Mouse (Mus musculus) 3T3-L1 (cell line): ENCODE results near the gene A930002H24Rik.
"Not testable (repeated sequence)": the region's sequence is repeated elsewhere in the genome, so short reads cannot be mapped to it uniquely, and the experiment has no call there.

Experiments used
- DNase-seq: peaks from one replicate; pipeline ENCODE4 v3.0.0-alpha.2; 2015; ENCODE audit warnings: low read depth, low spot score

Gene A930002H24Rik

GRCm38 (mm10) chr17:63863647-63864149 lies at the start of gene A930002H24Rik:
Gene A930002H24Rik, minus strand, starts transcription at chr17:63863791.
- peak; percentile 98 for DNase-seq

- no peak for DNase-seq
Measured at GRCm38 (mm10) chr17:63909297-63909696, 45.7 kb upstream of the A930002H24Rik start.

- DNase-seq, result no peak
Measured at GRCm38 (mm10) chr17:63897050-63897449, 33.5 kb upstream of the A930002H24Rik start.

GRCm38 (mm10) chr17:63895829-63896228 lies 32.2 kb upstream of the A930002H24Rik start:
- no peak for DNase-seq

GRCm38 (mm10) chr17:63890611-63891010 lies 27.0 kb upstream of the A930002H24Rik start:
- peak; percentile 90 for DNase-seq

- DNase-seq, result no peak
Measured at GRCm38 (mm10) chr17:63886988-63887387, 23.4 kb upstream of the A930002H24Rik start.

- DNase-seq, result no peak
Measured at GRCm38 (mm10) chr17:63880009-63880408, 16.4 kb upstream of the A930002H24Rik start.

GRCm38 (mm10) chr17:63878889-63879288 lies 15.3 kb upstream of the A930002H24Rik start:
- DNase-seq, result peak; percentile 56

GRCm38 (mm10) chr17:63871773-63872172 lies 8.2 kb upstream of the A930002H24Rik start:
- no peak for DNase-seq

GRCm38 (mm10) chr17:63864171-63864571 lies 580 bp upstream of the A930002H24Rik start:
- DNase-seq, result no peak

GRCm38 (mm10) chr17:63863012-63863630 lies 470 bp downstream of the A930002H24Rik start, which contains the start of gene Fer:
Gene Fer, plus strand, starts transcription at chr17:63863062.
- DNase-seq, result no peak

GRCm38 (mm10) chr17:63862399-63862798 lies 1.2 kb downstream of the A930002H24Rik start:
- peak; percentile 25 for DNase-seq

GRCm38 (mm10) chr17:63860988-63861387 lies 2.6 kb downstream of the A930002H24Rik start:
- DNase-seq, result peak; percentile 62

- DNase-seq, result no peak
Measured at GRCm38 (mm10) chr17:63857023-63857544, 6.5 kb downstream of the A930002H24Rik start.

GRCm38 (mm10) chr17:63850016-63850415 lies 13.6 kb downstream of the A930002H24Rik start:
- DNase-seq, result no peak

- DNase-seq, result peak; percentile 97
Measured at GRCm38 (mm10) chr17:63849566-63849965, 14.0 kb downstream of the A930002H24Rik start.

- no peak for DNase-seq
Measured at GRCm38 (mm10) chr17:63849151-63849550, 14.4 kb downstream of the A930002H24Rik start.

GRCm38 (mm10) chr17:63845766-63846165 lies 17.8 kb downstream of the A930002H24Rik start:
- DNase-seq, result not testable (repeated sequence)

- peak; percentile 66 for DNase-seq
Measured at GRCm38 (mm10) chr17:63844936-63845335, 18.7 kb downstream of the A930002H24Rik start.

GRCm38 (mm10) chr17:63842226-63842625 lies 21.4 kb downstream of the A930002H24Rik start:
- no peak for DNase-seq

GRCm38 (mm10) chr17:63839636-63840269 lies 23.8 kb downstream of the A930002H24Rik start:
- no peak for DNase-seq

GRCm38 (mm10) chr17:63838144-63838543 lies 25.4 kb downstream of the A930002H24Rik start:
- no peak for DNase-seq

GRCm38 (mm10) chr17:63836641-63837040 lies 26.9 kb downstream of the A930002H24Rik start:
- DNase-seq, result no peak
